Mouse (Mus musculus) adrenal gland, postnatal 25 days (tissue): ENCODE results near the gene Fh1. TPM values are rescaled to one million over a fixed set of nuclear protein-coding genes. Genes with fewer than 3 reads are reported as not detected.

ENCODE experiments used
- total RNA-seq: library from RNA; stranded (reverse); gene quantifications from 2 replicates; pipeline ENCODE4 v1.2.3, GENCODE M21; 2021

The Fh1 gene
- total RNA-seq, 1 experiment from 2014 or later: 184 TPM

Other genes with a start within 250 kb of the Fh1 start
- gene Rgs7, start 133.1 kb downstream of the Fh1 start, total RNA-seq: 11.2 and 12.1 TPM in 2 replicates
- 0.43 and 1.0 TPM in 2 replicates for gene Kmo, start 5.3 kb downstream of the Fh1 start, total RNA-seq
- 7.2 and 10.4 TPM in 2 replicates for gene Opn3, start 67.1 kb upstream of the Fh1 start, total RNA-seq
- 9.1 and 10.3 TPM in 2 replicates for gene Chml, start 67.3 kb upstream of the Fh1 start, total RNA-seq
- gene Wdr64, start 73.0 kb upstream of the Fh1 start, total RNA-seq: not detected in 2 replicates